Mouse (Mus musculus) bone marrow macrophage, adult 2 months (primary cell): ENCODE measurements around the gene Crot.

Experiments
- CTCF ChIP-seq: IDR thresholded peaks from 2 replicates; pipeline ENCODE4 v1.5.1; 2012; ENCODE audit warnings: low read depth, mild to moderate bottlenecking, low read length, moderate library complexity
- POLR2A ChIP-seq: IDR thresholded peaks from 2 replicates; pipeline ENCODE4 v1.6.1; 2012; ENCODE audit warnings: mild to moderate bottlenecking, low read depth, low read length, borderline replicate concordance

DNA sequence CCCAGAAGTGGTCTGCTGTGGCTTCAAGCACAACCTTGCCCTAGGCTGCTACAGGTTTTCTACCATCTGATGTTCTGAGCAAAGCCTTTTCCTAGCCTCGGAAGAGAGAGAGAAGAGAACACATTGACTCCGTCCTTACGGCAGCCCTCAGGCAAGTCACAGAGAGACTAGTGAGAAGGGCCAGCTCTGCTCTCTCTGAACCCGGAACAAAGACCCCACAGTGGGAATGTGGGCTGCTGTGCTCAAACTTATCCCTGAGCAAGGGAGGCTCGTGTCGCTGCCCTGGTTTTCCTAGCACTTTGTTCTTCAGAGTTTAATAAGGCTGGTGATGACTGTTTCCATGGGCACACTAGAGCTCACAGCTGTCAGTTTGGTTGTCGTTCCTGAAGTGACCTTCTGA is 42.9 kb upstream of the Crot start:
- TF ChIP-seq POLR2A (no peak), CTCF (no peak)
